Mouse (Mus musculus) hindbrain, embryonic 16.5 days (tissue): ENCODE results near the gene Irf9. TPM values are rescaled to one million over a fixed set of nuclear protein-coding genes. Genes with fewer than 3 reads are reported as not detected.

ENCODE experiments used
- ATAC-seq: fragments of 200-750 bp; cut with Nextera tagmentation; 2 replicates; pipeline ENCODE4 v1.8.0; 2017; ENCODE audit warnings: moderate TSS enrichment, moderate library complexity
- H3K27ac ChIP-seq: fragments of 300-500 bp; sonication (generic); 2 replicates; pipeline ENCODE4 v1.5.1; 2014; ENCODE audit warnings: low read depth, mild to moderate bottlenecking, control low read depth, low read length, moderate library complexity
- H3K27me3 ChIP-seq: fragments of 300-500 bp; sonication (generic); replicated peaks from 2 replicates; pipeline ENCODE4 v1.6.1; 2014; ENCODE audit warnings: low read length; ENCODE audit not compliant: control insufficient read depth, insufficient read depth
- H3K36me3 ChIP-seq: fragments of 300-500 bp; sonication (generic); 2 replicates; pipeline ENCODE4 v1.6.1; 2014; ENCODE audit warnings: mild to moderate bottlenecking, low read length, moderate library complexity, mixed read lengths; ENCODE audit not compliant: control insufficient read depth, insufficient read depth
- H3K4me1 ChIP-seq: fragments of 300-500 bp; sonication (generic); 2 replicates; pipeline ENCODE4 v1.6.1; 2014; ENCODE audit warnings: low read depth, low read length; ENCODE audit not compliant: control insufficient read depth, insufficient read depth
- H3K4me2 ChIP-seq: fragments of 300-500 bp; sonication (generic); 2 replicates; pipeline ENCODE4 v1.6.1; 2014; ENCODE audit warnings: mild to moderate bottlenecking, low read length, control low read depth, moderate library complexity
- H3K4me3 ChIP-seq: fragments of 300-500 bp; sonication (generic); 2 replicates; pipeline ENCODE4 v1.5.1; 2014; ENCODE audit warnings: mild to moderate bottlenecking, low read length, control low read depth, moderate library complexity
- H3K9ac ChIP-seq: fragments of 300-500 bp; sonication (generic); 2 replicates; pipeline ENCODE4 v1.6.1; 2014; ENCODE audit warnings: low read depth, mild to moderate bottlenecking, control low read depth, low read length, moderate library complexity
- H3K9me3 ChIP-seq: fragments of 300-500 bp; sonication (generic); 2 replicates; pipeline ENCODE4 v1.6.1; 2014; ENCODE audit warnings: mild to moderate bottlenecking, low read length, moderate library complexity; ENCODE audit not compliant: control insufficient read depth
- WGBS: fragments of 180-500 bp; shearing (Covaris S2); extraction: QIAGEN DNeasy Blood & Tissue Kit; methylation state at CpG from one replicate; pipeline ENCODE4 v1.1.7; 2014; 5-methylcytosine and 5-hydroxymethylcytosine counted together
- polyA plus RNA-seq: library from polyadenylated mRNA; unstranded; fragments of >200 nt; fragmentation: Nextera tagmentation; extraction: Ambion mirVana; gene quantifications from 2 replicates; pipeline ENCODE4 v1.2.1, GENCODE M21; 2015

The Irf9 gene
- polyA plus RNA-seq, 1 experiment from 2014 or later, result 9.7 TPM

DNA sequence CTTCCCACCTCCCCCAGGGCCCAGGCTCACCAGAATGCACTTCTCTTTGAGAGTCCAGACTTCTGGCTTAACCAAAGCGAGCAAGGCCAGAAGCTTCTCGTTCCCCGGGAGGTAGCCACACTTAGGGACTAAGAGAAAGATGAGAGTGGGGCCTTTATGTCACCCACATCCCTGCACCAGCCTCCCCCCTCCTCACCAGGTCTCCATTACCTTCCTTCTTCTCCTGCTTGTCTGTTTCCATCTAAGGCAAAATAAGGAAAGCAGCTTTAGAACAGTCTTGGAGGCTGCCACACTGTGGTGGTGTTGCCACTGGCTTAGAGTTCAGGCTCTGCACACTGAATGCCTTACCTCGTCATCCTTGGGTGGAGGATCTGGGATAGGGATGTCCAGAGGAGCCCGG is 14.1 kb upstream of the Irf9 start:
- no peak for ATAC-seq
- H3K9ac ChIP-seq, result no peak overlapping the region

DNA sequence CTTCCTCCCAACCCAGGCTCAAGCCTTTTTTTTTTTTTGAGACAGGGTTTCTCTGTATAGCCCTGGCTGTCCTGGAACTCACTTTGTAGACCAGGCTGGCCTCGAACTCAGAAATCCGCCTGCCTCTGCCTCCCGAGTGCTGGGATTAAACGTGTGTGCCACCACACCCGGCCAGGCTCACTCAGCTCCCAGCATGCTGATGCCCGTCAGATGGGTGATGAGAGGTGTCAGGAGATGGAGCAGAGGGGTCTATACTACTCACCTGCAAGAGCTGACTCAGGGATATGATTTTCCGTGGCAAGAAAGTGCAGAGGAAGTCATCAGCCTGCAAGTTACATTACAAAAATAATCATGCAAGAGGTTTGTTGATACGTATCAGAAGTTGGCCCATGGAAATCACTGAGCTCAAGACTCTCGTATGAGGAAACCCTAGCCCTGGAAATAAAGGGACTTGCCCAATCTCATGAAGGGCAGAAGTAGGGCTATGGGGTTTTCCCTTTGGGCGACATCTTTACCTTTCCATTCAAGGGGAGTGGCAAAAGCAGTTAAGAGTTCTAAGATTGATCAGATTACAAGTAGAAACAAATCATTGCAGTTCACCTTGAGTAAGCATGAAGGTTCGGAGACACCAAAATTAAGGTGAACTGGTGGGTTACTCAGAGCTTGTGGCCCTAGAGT is 13.5 kb upstream of the Irf9 start:
- H3K4me3 ChIP-seq, result peak overlapping the region; percentile 56
- no peaks in the 10 kb centered on the region for H3K27me3 ChIP-seq
- H3K36me3 ChIP-seq, result peaks cover 5% of the 10 kb centered on the region
- no peaks in the 10 kb centered on the region for H3K9me3 ChIP-seq
- H3K27ac ChIP-seq, result peak overlapping the region; percentile 94
- H3K4me1 ChIP-seq, result peaks cover 29% of the 10 kb centered on the region
- peak overlapping the region; percentile 69; the same call in 1 of the 2 replicates for H3K9ac ChIP-seq
- no peak for ATAC-seq
- WGBS, result 92% methylated on average over 11 of the region's 11 CpGs
- peak overlapping the region; percentile 83 for H3K4me2 ChIP-seq

More for the DNA sequence above, 14.1 kb upstream of the Irf9 start:
- H3K27me3 ChIP-seq, result no peaks in the 10 kb centered on the region
- peaks cover 29% of the 10 kb centered on the region for H3K4me1 ChIP-seq
- H3K4me3 ChIP-seq, result no peak overlapping the region
- no peak overlapping the region for H3K27ac ChIP-seq
- no peak overlapping the region for H3K4me2 ChIP-seq
- 97% methylated on average over 5 of the region's 5 CpGs for WGBS
- H3K9me3 ChIP-seq, result no peaks in the 10 kb centered on the region
- peaks cover 2% of the 10 kb centered on the region; the same call in 1 of the 2 replicates for H3K36me3 ChIP-seq

DNA sequence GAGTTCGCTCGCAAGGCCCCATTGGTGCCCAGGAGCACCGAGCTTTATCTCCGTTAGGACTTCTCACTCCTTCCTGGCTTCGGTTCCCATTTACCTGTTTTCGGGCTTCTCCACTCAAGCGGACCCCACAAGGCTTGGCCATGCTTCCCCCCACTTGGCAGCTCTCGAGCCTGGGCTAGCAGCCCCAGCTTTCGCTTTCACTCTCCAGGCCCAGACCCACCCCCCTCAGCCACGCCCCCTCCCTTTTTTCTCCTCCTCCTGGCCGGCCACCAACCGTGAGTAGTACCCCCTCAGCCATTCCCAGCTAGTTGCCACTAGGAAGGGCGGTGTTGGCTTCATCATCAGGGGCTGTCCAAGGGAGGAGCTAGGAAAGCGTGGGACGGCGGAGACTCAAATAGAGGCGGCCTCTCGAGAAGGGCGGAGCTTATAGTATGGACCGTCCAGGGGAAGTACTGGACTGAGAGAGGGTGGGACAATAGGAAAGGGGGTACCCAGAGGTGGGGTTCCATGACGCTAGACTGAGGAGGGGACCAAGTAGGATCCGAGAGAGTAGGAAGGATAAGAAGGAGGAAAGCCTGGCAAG is 12.5 kb upstream of the Irf9 start, which contains the start of gene Psme2:
TSS of gene Psme2 (minus strand) at position 366 of the 583 bp plus-strand sequence.
- Histone ChIP-seq H3K9ac (peak within 1 kb of the TSS; percentile 69), H3K4me3 (peak within 1 kb of the TSS; percentile 56), H3K27ac (peak within 1 kb of the TSS; percentile 94), H3K27me3 (no peaks in the 10 kb centered on the region), H3K4me1 (peaks cover 26% of the 10 kb centered on the region), H3K4me2 (peak within 1 kb of the TSS; percentile 83), H3K9me3 (no peaks in the 10 kb centered on the region), H3K36me3 (peaks cover 12% of the 10 kb centered on the region)
- 0% methylated on average over 22 of the region's 22 CpGs for WGBS
- peak; percentile 96 for ATAC-seq

DNA sequence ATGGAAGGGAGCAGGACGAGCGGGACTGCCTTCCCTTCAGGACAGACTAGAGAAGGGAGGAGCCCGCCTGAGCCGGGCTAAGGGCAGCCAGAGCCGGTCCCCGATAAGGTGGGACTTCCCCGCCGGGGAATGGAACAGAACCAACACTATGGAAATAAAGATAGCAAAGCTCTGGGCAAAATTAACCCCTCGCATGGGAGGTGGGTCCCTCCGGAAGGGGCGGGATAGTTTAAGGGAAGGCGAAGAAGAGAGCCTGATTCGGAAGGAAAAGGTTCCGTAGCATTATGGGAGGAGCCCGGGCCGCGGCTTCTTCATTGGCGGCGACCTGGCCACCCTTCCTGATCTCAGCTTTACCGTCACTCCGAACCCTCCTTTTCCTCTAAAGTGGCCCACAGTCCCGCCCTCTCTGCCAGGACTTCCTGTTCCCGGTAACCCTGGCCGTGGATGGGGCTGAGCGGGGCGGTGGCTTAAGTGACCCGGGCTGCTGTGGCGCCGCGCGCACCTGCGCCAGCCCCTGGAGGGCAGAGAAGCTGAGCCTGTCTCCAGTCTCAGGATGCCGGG is 12.0 kb upstream of the Irf9 start, which contains the start of gene Rnf31:
TSS of gene Rnf31 (plus strand) at position 378 of the 561 bp plus-strand sequence.
- ATAC-seq, result peak; percentile 90
- Histone ChIP-seq H3K9ac (peak within 1 kb of the TSS; percentile 69), H3K27me3 (no peaks in the 10 kb centered on the region), H3K4me1 (peaks cover 26% of the 10 kb centered on the region), H3K36me3 (peaks cover 17% of the 10 kb centered on the region), H3K4me3 (peak within 1 kb of the TSS; percentile 56), H3K9me3 (no peaks in the 10 kb centered on the region), H3K27ac (peak within 1 kb of the TSS; percentile 94), H3K4me2 (peak within 1 kb of the TSS; percentile 83)
- WGBS, result 0% methylated on average over 33 of the region's 33 CpGs

GRCm38 (mm10) chr14:55592226-55592625 is 11.1 kb upstream of the Irf9 start:
- H3K4me1 ChIP-seq, result peaks cover 26% of the 10 kb centered on the region
- H3K9ac ChIP-seq, result peak overlapping the region; percentile 69
- peak overlapping the region; percentile 83 for H3K4me2 ChIP-seq
- peak overlapping the region; percentile 56 for H3K4me3 ChIP-seq
- H3K27me3 ChIP-seq, result no peaks in the 10 kb centered on the region
- peaks cover 22% of the 10 kb centered on the region for H3K36me3 ChIP-seq
- 9% methylated on average over 16 of the region's 16 CpGs for whole genome bisulfite sequencing
- H3K27ac ChIP-seq, result peak overlapping the region; percentile 94
- no peak for ATAC-seq
- H3K9me3 ChIP-seq, result no peaks in the 10 kb centered on the region

GRCm38 (mm10) chr14:55596036-55596690 is 7.2 kb upstream of the Irf9 start:
- H3K27me3 ChIP-seq, result no peaks in the 10 kb centered on the region
- H3K9me3 ChIP-seq, result no peaks in the 10 kb centered on the region
- H3K36me3 ChIP-seq, result peaks cover 38% of the 10 kb centered on the region
- 69% methylated on average over 13 of the region's 13 CpGs for WGBS
- no peak overlapping the region for H3K4me3 ChIP-seq
- no peak overlapping the region for H3K27ac ChIP-seq
- ATAC-seq, result no peak
- no peak overlapping the region for H3K9ac ChIP-seq
- no peak overlapping the region for H3K4me2 ChIP-seq
- peaks cover 17% of the 10 kb centered on the region for H3K4me1 ChIP-seq

DNA sequence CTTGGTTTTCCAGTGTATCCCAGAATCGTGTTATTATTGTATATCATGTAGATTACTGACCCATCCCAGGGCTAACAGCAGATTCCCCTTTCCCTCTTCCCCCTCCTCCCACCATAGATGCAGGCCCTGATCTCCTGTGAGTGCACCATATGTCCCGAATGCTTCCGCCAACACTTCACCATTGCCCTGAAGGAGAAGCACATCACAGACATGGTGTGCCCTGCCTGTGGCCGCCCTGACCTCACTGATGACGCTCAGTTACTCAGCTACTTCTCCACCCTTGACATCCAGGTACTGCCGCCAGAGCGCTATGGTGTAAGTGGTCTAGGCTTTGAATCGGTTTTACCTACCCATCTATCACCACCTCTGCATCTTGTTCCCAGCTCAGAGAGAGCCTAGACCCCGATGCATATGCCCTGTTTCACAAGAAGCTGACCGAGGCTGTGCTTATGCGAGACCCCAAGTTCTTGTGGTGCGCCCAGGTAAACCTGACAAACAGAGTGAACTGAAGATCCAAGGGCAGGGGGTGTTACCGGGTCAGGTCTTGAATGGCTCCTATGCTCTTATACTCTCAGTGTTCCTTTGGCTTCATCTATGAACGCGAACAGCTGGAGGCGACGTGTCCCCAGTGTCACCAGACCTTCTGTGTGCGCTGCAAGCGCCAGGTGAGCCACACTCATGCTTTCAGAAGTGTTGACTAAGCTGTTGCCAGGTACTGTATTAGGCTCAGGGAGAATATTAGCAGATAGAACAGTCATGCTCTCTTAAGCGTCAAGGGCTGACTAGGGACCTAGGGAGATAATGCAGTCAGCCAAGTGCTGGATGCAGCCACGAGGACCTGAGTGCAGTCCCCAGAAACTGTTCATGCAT is 4.6 kb upstream of the Irf9 start:
- H3K27ac ChIP-seq, result no peak overlapping the region
- no peak for ATAC-seq

DNA sequence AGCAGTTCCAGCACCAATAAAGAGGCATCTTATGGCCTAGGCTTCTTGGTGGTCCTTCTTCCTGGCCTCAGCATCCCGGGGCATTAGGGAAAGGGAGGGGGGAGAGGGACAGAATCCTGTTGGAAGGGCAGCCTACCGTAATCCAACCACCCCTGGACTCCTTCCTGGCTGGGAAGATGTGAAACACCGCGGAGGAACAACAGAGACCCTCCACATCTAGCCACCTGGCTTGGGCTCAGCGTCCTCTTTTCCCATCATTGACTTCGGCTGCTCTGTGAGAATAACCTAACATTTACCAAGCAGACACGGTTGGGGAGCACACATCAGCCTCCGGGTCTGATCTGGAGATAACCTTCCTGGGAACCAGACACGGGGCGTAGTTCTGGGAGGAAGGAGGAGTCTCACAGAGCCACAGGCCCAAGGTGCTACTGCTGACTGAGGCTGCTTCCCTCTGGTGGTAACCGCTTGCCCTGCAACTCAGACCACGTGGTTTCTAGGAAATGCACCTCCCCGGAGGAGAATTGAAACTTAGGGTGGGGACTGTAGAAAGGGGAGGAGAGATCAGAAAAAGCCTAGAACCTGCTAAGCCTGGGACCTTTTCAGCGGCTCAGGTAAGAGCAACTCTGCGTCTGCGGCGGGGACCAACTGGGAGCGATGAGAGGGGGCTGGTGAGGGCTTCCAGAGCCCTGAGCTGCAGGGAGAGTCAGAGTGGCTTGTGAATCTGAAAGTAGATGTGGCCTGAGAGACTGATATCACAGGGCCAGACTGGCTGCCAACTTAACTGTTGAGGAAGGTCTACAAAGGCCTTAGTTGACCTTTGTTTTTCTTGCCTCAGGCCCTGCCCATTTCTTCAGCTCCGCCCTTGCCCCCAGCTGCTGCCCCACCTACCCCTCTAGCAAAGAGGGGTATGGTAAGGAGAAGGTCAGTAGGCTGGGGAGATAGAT is 534 bp downstream of the Irf9 start:
- H3K9me3 ChIP-seq, result no peaks in the 10 kb centered on the region
- no peaks in the 10 kb centered on the region for H3K27me3 ChIP-seq
- H3K4me2 ChIP-seq, result peak overlapping the region; percentile 49
- ATAC-seq, result peak; percentile 91
- H3K4me1 ChIP-seq, result no peaks in the 10 kb centered on the region
- H3K4me3 ChIP-seq, result peak overlapping the region; percentile 35
- H3K36me3 ChIP-seq, result peaks cover 51% of the 10 kb centered on the region
- peak overlapping the region; percentile 49 for H3K27ac ChIP-seq
- 24% methylated on average over 18 of the region's 19 CpGs for WGBS
- H3K9ac ChIP-seq, result peak overlapping the region; percentile 57

More for the DNA sequence above, 4.6 kb upstream of the Irf9 start:
- H3K9ac ChIP-seq, result no peak overlapping the region
- H3K4me2 ChIP-seq, result no peak overlapping the region
- peaks cover 56% of the 10 kb centered on the region for H3K36me3 ChIP-seq
- H3K27me3 ChIP-seq, result no peaks in the 10 kb centered on the region
- WGBS, result 95% methylated on average over 21 of the region's 21 CpGs
- peaks cover 1% of the 10 kb centered on the region for H3K4me1 ChIP-seq
- H3K9me3 ChIP-seq, result no peaks in the 10 kb centered on the region
- H3K4me3 ChIP-seq, result no peak overlapping the region
